Mouse (Mus musculus): Measurements from ENCODE around the gene Azin2.

GRCm38 (mm10) chr4:128977217-128977616 is 15.0 kb upstream of the Azin2 start:
- no peak for TF ChIP-seq CTCF (IDR thresholded peaks at IDR 0.05; ENCODE audit: extremely low read depth, insufficient read depth, insufficient read length, insufficient replicate concordance)
- no peak for TF ChIP-seq POLR2A (IDR thresholded peaks at IDR 0.05; ENCODE audit: low read depth, low read length)
